ENCODE assay signal across 8 mouse cellular contexts in the genomic region with DNA sequence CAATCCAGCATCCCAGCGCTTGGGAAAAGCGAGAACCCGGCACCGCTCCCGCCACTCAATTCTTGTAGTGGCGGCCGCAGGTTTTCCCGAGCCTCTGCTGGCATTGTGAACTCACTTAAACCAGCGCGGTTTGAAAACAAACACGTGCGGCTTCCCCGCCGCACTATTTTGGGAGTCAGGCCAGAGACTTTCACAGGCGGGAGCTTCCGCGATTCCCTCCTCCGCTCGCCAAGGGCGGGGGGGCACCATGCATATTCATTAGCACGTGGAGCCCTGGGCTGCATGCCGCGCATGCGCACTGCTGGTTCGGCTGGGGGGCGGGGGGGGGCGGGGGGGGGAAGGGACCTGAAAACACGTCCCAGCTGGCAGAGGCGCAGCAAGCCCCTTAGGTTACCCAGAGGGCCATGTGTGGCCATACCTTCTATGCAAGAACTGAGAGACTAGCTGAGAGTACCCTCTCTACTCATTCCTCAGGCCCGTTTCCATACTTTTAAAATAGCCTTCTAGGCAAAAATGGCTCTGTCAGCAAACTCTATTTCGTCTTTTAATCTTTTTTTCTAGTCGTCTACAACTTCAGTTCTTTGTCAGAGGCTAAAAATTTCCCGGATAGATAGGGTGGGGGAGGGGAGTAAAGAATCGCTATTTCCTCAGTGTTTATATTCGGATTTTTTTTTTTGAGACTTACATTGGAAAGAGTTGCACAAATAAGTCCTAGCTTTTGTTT. TPM values are rescaled to one million over a fixed set of nuclear protein-coding genes. Genes with fewer than 3 reads are reported as not detected.
DNase-seq lines count a peak whose midpoint lies in the region; ATAC-seq and TF ChIP-seq lines count a peak whose summit lies in the region.

No protein-coding gene starts in this region.

- H3K27ac ChIP-seq in ES-Bruce4 (ENCODE audit: insufficient read depth, low read length): no peak overlapping the region
- no peak overlapping the region for H3K27ac ChIP-seq in intestine, embryonic 15.5 days
- H3K27ac ChIP-seq in neural tube, embryonic 13.5 days (replicated peaks): peak overlapping the region; percentile 92

- under 1% methylated on average over 31 of the region's 35 CpGs for WGBS in intestine, embryonic 15.5 days
- under 1% methylated on average over 32 of the region's 35 CpGs for WGBS in neural tube, embryonic 13.5 days

- DNase-seq in gastrocnemius, postnatal 25 days: peak; percentile 11
- no peak for DNase-seq in gastrocnemius, postnatal 36 days
- DNase-seq in embryo, embryonic 10.5 days (ENCODE audit: low spot score): peak; percentile 82
- no peak for DNase-seq in spleen, postnatal 4 days (ENCODE audit: low spot score in 2 of 2)
- no peak for DNase-seq in natural killer cell, adult 2 months (ENCODE audit: low spot score in 2 of 2)

- H3K9ac ChIP-seq in ES-Bruce4 (ENCODE audit: low read depth, poor library complexity, severe bottlenecking): no peak overlapping the region
- no peak overlapping the region for H3K9ac ChIP-seq in intestine, embryonic 15.5 days
- peak overlapping the region; percentile 69 for H3K9ac ChIP-seq in neural tube, embryonic 13.5 days

- H3K4me1 ChIP-seq in ES-Bruce4 (ENCODE audit: control insufficient read depth, insufficient read depth, low read length): no peaks in the 10 kb centered on the region
- H3K4me1 ChIP-seq in intestine, embryonic 15.5 days (replicated peaks): no peaks in the 10 kb centered on the region
- peaks cover 43% of the 10 kb centered on the region for H3K4me1 ChIP-seq in neural tube, embryonic 13.5 days (replicated peaks)

- TF ChIP-seq EP300 in ES-Bruce4 (IDR thresholded peaks at IDR 0.05; ENCODE audit: insufficient read depth, low read depth, low read length): no peak

- H3K4me2 ChIP-seq in intestine, embryonic 15.5 days (replicated peaks): peak overlapping the region; percentile 46
- H3K4me2 ChIP-seq in neural tube, embryonic 13.5 days: peak overlapping the region; percentile 55

- no peak for TF ChIP-seq POLR2A in ES-Bruce4 (IDR thresholded peaks at IDR 0.05; ENCODE audit: insufficient read depth, low read length)

- intact Hi-C loops in gastrocnemius, postnatal 36 days (cut with DNase I): no loop called here

- H3K36me3 ChIP-seq in ES-Bruce4 (ENCODE audit: control insufficient read depth, insufficient read depth, low read length, poor library complexity, severe bottlenecking): no peaks in the 10 kb centered on the region
- no peaks in the 10 kb centered on the region for H3K36me3 ChIP-seq in intestine, embryonic 15.5 days
- H3K36me3 ChIP-seq in neural tube, embryonic 13.5 days: no peaks in the 10 kb centered on the region

- no peaks in the 10 kb centered on the region for H3K9me3 ChIP-seq in ES-Bruce4 (replicated peaks; ENCODE audit: control insufficient read depth, insufficient read depth, low read length, poor library complexity, severe bottlenecking)
- H3K9me3 ChIP-seq in intestine, embryonic 15.5 days: no peaks in the 10 kb centered on the region
- no peaks in the 10 kb centered on the region for H3K9me3 ChIP-seq in neural tube, embryonic 13.5 days

- TF ChIP-seq CTCF in ES-Bruce4 (IDR thresholded peaks at IDR 0.05; ENCODE audit: low read depth, low read length): no peak

- ATAC-seq in intestine, embryonic 15.5 days: peak; percentile 39; the same call in 1 of the 2 replicates
- peak; percentile 78 for ATAC-seq in neural tube, embryonic 13.5 days (ENCODE audit: low read depth)

- peak overlapping the region; percentile 12 for H3K4me3 ChIP-seq in ES-Bruce4 (ENCODE audit: low read depth, low read length)
- H3K4me3 ChIP-seq in intestine, embryonic 15.5 days (replicated peaks): no peak overlapping the region
- peak overlapping the region; percentile 28 for H3K4me3 ChIP-seq in neural tube, embryonic 13.5 days

- H3K27me3 ChIP-seq in ES-Bruce4 (ENCODE audit: control insufficient read depth, insufficient read depth, low read length, poor library complexity, severe bottlenecking): peaks cover 19% of the 10 kb centered on the region
- H3K27me3 ChIP-seq in intestine, embryonic 15.5 days (replicated peaks): peaks cover 77% of the 10 kb centered on the region
- peaks cover 78% of the 10 kb centered on the region for H3K27me3 ChIP-seq in neural tube, embryonic 13.5 days

RNA-seq across cellular contexts. Expression of gene Zic4, which starts 6.4 kb away (rescaled TPM):
- total RNA-seq in gastrocnemius, postnatal 25 days (2021): not detected
- under 1 TPM in 1 of 2 experiments, not detected in 1; 0.43 TPM for total RNA-seq in gastrocnemius, postnatal 36 days (2021)
- not detected in 2 replicates for polyA plus RNA-seq in ES-Bruce4 (2011; ENCODE audit: insufficient read depth, insufficient read length, low read depth, missing spikeins)
- polyA plus RNA-seq in intestine, embryonic 15.5 days (2015; fragmentation: Nextera tagmentation; extraction: Ambion mirVana): 0.16 TPM in 1 of 2 replicates, not detected in the other
- 43.0 and 51.6 TPM in 2 replicates for polyA plus RNA-seq in neural tube, embryonic 13.5 days (2015; fragmentation: Nextera tagmentation; extraction: Ambion mirVana)

RNA-seq across cellular contexts. Expression of gene Zic1, which starts 9.8 kb away (rescaled TPM):
- 1 to 10 TPM in 1 of 2 experiments, under 1 TPM in 1; 0.08 to 1.9 TPM for total RNA-seq in gastrocnemius, postnatal 25 days (2021)
- total RNA-seq in gastrocnemius, postnatal 36 days (2021): 1 to 10 TPM; 1.3 to 2.8 TPM
- polyA plus RNA-seq in ES-Bruce4 (2011; ENCODE audit: insufficient read depth, insufficient read length, low read depth, missing spikeins): 0.13 TPM in 1 of 2 replicates, not detected in the other
- 0.09 TPM in 1 of 2 replicates, not detected in the other for polyA plus RNA-seq in intestine, embryonic 15.5 days (2015; fragmentation: Nextera tagmentation; extraction: Ambion mirVana)
- polyA plus RNA-seq in neural tube, embryonic 13.5 days (2015; fragmentation: Nextera tagmentation; extraction: Ambion mirVana): 16.5 and 19.9 TPM in 2 replicates

Comparison
In these comparisons a context has a peak if more than half of its experiments do, and no peak if none do; other contexts are left out.
1. DNase-seq: peak in gastrocnemius, postnatal 25 days (single experiment) and embryo, embryonic 10.5 days (single experiment); none in gastrocnemius, postnatal 36 days (0 of 2), spleen, postnatal 4 days (0 of 2) and natural killer cell, adult 2 months (0 of 2).
2. RNA of gene Zic4, which starts 6.4 kb away (polyA plus RNA-seq): 43.0 to 51.6 TPM in neural tube, embryonic 13.5 days; not detected in ES-Bruce4 and 0.16 TPM in intestine, embryonic 15.5 days; every median in the first group is over 10 times any median in the second.
3. RNA of gene Zic1, which starts 9.8 kb away (polyA plus RNA-seq): 16.5 to 19.9 TPM in neural tube, embryonic 13.5 days; 0.13 TPM in ES-Bruce4 and 0.09 TPM in intestine, embryonic 15.5 days; every median in the first group is over 10 times any median in the second.